Mouse (Mus musculus) forebrain, embryonic 14.5 days (tissue): ENCODE measurements at regions not wholly inside any gene's neighbourhood (a gene's known extent, or its start where the extent isn't known, plus 50 kb on each side); places are given as distances from the start of the nearest gene placed in this dataset.

Experiments
- ATAC-seq: fragments of 200-750 bp; cut with Nextera tagmentation; 2 replicates; pipeline ENCODE4 v1.8.0; 2017; ENCODE audit warnings: mild to moderate bottlenecking, moderate library complexity
- DNase-seq: peaks from one replicate; pipeline ENCODE4 v3.0.0-alpha.2; 2015; ENCODE audit warnings: low spot score
- H3K27ac ChIP-seq: fragments of 300-500 bp; sonication (generic); 2 replicates; pipeline ENCODE4 v1.5.1; 2014; ENCODE audit warnings: low read depth, mild to moderate bottlenecking, control low read depth, low read length, moderate library complexity
- H3K27me3 ChIP-seq: fragments of 300-500 bp; sonication (generic); replicated peaks from 2 replicates; pipeline ENCODE4 v1.6.1; 2014; ENCODE audit warnings: low read length, control low read depth, mixed read lengths; ENCODE audit not compliant: control insufficient read depth, insufficient read depth
- H3K36me3 ChIP-seq: fragments of 300-500 bp; sonication (generic); 2 replicates; pipeline ENCODE4 v1.6.1; 2014; ENCODE audit warnings: low read length, control low read depth; ENCODE audit not compliant: control insufficient read depth, insufficient read depth
- H3K4me1 ChIP-seq: fragments of 300-500 bp; sonication (generic); 2 replicates; pipeline ENCODE4 v1.6.1; 2014; ENCODE audit warnings: antibody characterized with exemption, low read length, control low read depth; ENCODE audit not compliant: control insufficient read depth, insufficient read depth
- H3K4me2 ChIP-seq: fragments of 300-500 bp; sonication (generic); 2 replicates; pipeline ENCODE4 v1.6.1; 2014; ENCODE audit warnings: mild to moderate bottlenecking, control low read depth, low read length
- H3K4me3 ChIP-seq: fragments of 300-500 bp; sonication (generic); 2 replicates; pipeline ENCODE4 v1.5.1; 2014; ENCODE audit warnings: low read depth, low read length, control low read depth
- H3K9ac ChIP-seq: fragments of 300-500 bp; sonication (generic); 2 replicates; pipeline ENCODE4 v1.6.1; 2014; ENCODE audit warnings: mild to moderate bottlenecking, low read length, control low read depth, moderate library complexity
- H3K9me3 ChIP-seq: fragments of 300-500 bp; sonication (generic); replicated peaks from 2 replicates; pipeline ENCODE4 v1.6.1; 2016; ENCODE audit warnings: low read length, control low read depth, mixed read lengths; ENCODE audit not compliant: control insufficient read depth
- WGBS: fragments of 180-500 bp; shearing (Covaris S2); extraction: QIAGEN DNeasy Blood & Tissue Kit; methylation state at CpG from one replicate; pipeline ENCODE4 v1.1.7; 2014; 5-methylcytosine and 5-hydroxymethylcytosine counted together

DNA sequence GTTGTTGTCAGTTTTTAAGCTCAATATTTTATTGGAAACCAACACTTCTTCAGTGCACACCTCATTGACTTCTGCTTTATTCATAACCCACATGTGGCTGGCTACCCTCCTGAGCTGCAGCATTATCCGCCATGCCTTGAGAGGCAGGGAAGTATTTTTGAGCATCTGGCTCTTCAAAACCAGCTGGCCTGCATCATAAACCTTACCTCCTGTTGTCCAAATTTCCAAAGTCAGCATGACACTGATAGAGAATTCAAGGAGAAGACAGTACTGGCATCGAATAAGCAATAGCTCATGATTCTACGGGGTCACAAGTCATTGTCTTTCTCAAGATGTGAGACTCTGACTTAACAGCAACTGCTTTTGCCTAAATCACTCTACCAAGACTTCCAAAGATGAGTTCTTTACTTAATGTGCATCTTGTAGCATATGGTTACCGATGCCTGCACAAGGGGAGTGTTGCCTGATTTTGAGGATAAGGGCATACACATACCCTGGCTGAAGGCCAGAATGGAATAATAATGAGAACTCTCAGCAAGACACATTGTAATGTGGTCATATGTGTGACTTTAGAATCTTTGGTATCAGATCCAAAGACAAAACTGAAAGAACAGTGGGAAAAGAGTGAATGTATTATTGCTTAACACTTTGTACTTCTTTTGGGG lies 1599.9 kb upstream of the Tenm3 start:
- no peaks in the 10 kb centered on the region for H3K4me1 ChIP-seq
- ATAC-seq (no peak), DNase-seq (peak; percentile 26)
- no peak overlapping the region for H3K9ac ChIP-seq
- H3K27me3 ChIP-seq, result no peaks in the 10 kb centered on the region
- no peak overlapping the region for H3K4me2 ChIP-seq
- H3K9me3 ChIP-seq, result no peaks in the 10 kb centered on the region
- 87% methylated on average over 4 of the region's 4 CpGs for WGBS
- no peak overlapping the region for H3K4me3 ChIP-seq
- H3K36me3 ChIP-seq, result no peaks in the 10 kb centered on the region
- no peak overlapping the region for H3K27ac ChIP-seq
